Mouse (Mus musculus) kidney, adult 2 months (tissue): ENCODE results near the gene Olfr1111. TPM values are rescaled to one million over a fixed set of nuclear protein-coding genes. Genes with fewer than 3 reads are reported as not detected.
"Not testable (repeated sequence)": the region's sequence is repeated elsewhere in the genome, so short reads cannot be mapped to it uniquely, and the experiment has no call there.

Source experiments
- DNase-seq: peaks from one replicate; pipeline ENCODE4 v3.0.0; 2021
- H3K27ac ChIP-seq: fragments of 200-500 bp; 2 replicates; pipeline ENCODE4 v1.5.1; 2012; ENCODE audit warnings: low read depth, low read length, control low read depth, inconsistent platforms; ENCODE audit not compliant: insufficient read depth
- H3K27me3 ChIP-seq: fragments of 200-500 bp; replicated peaks from 2 replicates; pipeline ENCODE4 v1.6.1; 2012; ENCODE audit warnings: mild to moderate bottlenecking, moderate library complexity, low read length, inconsistent platforms; ENCODE audit not compliant: control insufficient read depth, insufficient read depth
- H3K36me3 ChIP-seq: fragments of 200-500 bp; 2 replicates; pipeline ENCODE4 v1.6.1; 2012; ENCODE audit warnings: mild to moderate bottlenecking, moderate library complexity, low read length, inconsistent platforms; ENCODE audit not compliant: control insufficient read depth, insufficient read depth
- H3K4me1 ChIP-seq: fragments of 200-500 bp; 2 replicates; pipeline ENCODE4 v1.6.1; 2011; ENCODE audit warnings: low read length; ENCODE audit not compliant: control insufficient read depth, insufficient read depth
- H3K4me3 ChIP-seq: fragments of 200-500 bp; 2 replicates; pipeline ENCODE4 v1.5.1; 2011; ENCODE audit warnings: mild to moderate bottlenecking, low read depth, low read length, control low read depth; ENCODE audit not compliant: insufficient read depth
- CTCF ChIP-seq: fragments of 200-500 bp; conservative IDR thresholded peaks from 2 replicates; pipeline ENCODE4 v1.5.1; 2011; ENCODE audit warnings: low read depth, mild to moderate bottlenecking, control low read depth, low read length, moderate library complexity, mixed read lengths; ENCODE audit not compliant: insufficient read depth, insufficient read length
- POLR2A ChIP-seq: fragments of 200-500 bp; IDR thresholded peaks from one replicate; pipeline ENCODE4 v1.6.1; 2011; ENCODE audit warnings: low read depth, low read length, control low read depth
- WGBS: fragments of 180-500 bp; shearing (Covaris S2); methylation state at CpG from one replicate; pipeline ENCODE4 v1.1.7; 2018; 5-methylcytosine and 5-hydroxymethylcytosine counted together
- polyA plus RNA-seq: library from polyadenylated mRNA; depleted of rRNA; stranded (reverse); fragments of >200 nt; gene quantifications from 2 replicates; pipeline ENCODE4 v1.2.3, GENCODE M21; 2012; rRNA removed

Olfr1111 gene
- not detected in 2 replicates for polyA plus RNA-seq

DNA sequence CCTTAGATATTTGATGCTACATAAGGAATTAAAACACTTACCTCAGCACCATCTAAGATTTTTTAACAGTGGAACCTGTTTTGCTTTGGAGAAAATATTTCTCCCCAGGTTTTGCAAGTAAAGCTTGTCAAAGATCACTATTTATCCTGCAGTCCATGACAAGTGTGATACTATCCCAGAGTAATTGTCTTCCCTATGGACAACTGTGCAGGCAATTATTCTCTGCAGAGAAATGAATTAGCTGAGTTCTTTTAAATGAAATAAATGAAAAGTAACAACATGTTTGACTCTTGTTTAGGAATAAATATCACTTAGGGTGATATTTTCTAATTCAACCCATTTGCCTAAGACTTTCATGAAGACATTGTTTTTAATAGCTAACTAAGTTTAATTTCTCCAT, at the start of gene Olfr1111:
Gene Olfr1111, minus strand, starts transcription at position 101 of the 400 bp plus-strand sequence.
- no peak for TF ChIP-seq CTCF
- no peak for TF ChIP-seq POLR2A
- H3K27me3 ChIP-seq = no peaks in the 10 kb centered on the region
- H3K36me3 ChIP-seq = no peaks in the 10 kb centered on the region
- no peak for DNase-seq
- H3K4me3 ChIP-seq = no peak within 1 kb of the TSS
- no peak within 1 kb of the TSS for H3K27ac ChIP-seq
- no peaks in the 10 kb centered on the region for H3K4me1 ChIP-seq

DNA sequence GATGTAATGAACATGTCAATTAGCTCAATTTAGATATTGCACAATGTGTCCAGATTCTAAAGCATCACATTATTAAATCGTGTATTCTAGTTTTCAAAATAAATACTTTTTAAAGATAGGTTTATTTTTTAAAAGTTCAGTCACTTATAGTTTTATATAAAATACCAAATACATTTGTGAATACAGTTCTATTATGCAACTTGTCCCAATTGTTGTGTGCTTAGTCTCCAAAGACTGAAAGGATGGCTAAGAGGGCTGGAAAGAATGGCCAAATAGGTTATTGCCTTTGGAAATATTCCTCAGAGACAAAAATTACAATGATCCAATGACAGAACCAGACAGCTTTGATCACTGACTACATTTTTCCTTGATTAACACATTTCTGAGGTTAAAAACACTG, 35.1 kb upstream of the Olfr1111 start, which contains the start of gene Olfr1112:
Gene Olfr1112, plus strand, starts transcription at position 301 of the 400 bp plus-strand sequence.
- WGBS = 78% methylated on average over 1 of the region's 1 CpGs
- H3K4me1 ChIP-seq = no peaks in the 10 kb centered on the region
- no peak within 1 kb of the TSS for H3K27ac ChIP-seq
- TF ChIP-seq POLR2A (no peak), CTCF (no peak)
- H3K36me3 ChIP-seq = no peaks in the 10 kb centered on the region
- no peaks in the 10 kb centered on the region for H3K27me3 ChIP-seq
- H3K4me3 ChIP-seq = no peak within 1 kb of the TSS
- DNase-seq = no peak

DNA sequence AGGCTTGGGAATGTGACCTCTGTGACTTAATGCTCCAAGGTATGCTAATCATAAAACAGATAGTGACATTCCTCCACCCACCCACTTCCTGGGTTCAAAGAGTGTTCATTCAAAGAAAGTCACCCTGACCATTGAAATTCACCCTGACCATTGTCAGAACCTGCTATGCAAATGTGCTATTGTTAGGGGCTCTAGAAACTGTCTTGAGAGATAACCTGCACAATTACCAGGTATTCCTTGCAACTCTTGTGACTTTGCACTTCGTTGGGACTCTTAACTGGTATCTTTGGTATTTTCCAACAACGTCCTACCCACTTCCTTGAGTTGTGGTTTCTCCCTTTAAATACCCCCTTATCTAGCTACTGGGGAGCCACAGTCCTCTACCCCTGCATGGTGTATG, 15.3 kb upstream of the Olfr1111 start:
- DNase-seq, H3K27me3 ChIP-seq, H3K36me3 ChIP-seq, H3K4me3 ChIP-seq, H3K27ac ChIP-seq, H3K4me1 ChIP-seq: not testable (repeated sequence)
- WGBS = 82% methylated on average over 2 of the region's 2 CpGs

DNA sequence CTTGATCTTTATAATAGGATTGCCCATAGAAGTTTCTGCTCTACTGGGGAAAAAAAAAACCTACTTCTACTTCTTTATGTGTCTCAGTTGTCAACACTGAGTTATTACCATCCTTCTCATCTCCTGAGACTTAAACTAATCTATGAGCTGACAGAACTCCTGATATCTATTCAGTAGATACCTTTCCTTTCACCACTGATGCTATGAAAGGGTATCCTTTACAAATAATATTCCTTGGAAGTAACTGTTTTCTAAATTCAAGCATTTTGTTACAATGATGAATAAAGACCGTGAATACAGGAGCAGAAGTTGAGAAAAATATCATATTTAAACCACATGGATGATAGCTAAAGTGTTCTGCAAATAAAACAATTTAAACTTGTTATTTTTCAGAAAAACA, 12.2 kb downstream of the Olfr1111 start, which contains the start of gene Olfr1110:
Gene Olfr1110, minus strand, starts transcription at position 101 of the 400 bp plus-strand sequence.
- Histone ChIP-seq H3K4me1 (no peaks in the 10 kb centered on the region), H3K36me3 (no peaks in the 10 kb centered on the region), H3K27ac (no peak within 1 kb of the TSS), H3K4me3 (no peak within 1 kb of the TSS), H3K27me3 (no peaks in the 10 kb centered on the region)
- 72% methylated on average over 1 of the region's 1 CpGs for WGBS
- DNase-seq = no peak
- TF ChIP-seq POLR2A (no peak), CTCF (no peak)

DNA sequence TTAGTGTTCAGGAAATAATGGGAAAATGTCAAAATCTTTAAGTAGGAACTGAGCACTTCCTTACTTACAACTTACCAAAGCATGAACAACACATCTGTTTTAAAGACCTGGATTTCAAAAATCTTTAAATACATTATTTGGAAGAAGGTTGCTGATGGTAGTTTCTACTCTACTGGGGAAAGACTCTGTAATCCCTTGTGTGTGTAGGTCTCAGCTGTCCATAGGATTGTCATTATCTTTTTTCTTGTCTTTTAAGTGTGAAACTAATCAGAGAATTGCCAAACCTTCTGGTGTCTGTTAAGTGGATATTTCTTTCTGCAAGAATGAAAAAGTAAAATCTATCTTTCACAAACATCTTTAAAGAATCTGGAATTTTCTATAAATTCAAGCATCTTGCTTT, 38.0 kb downstream of the Olfr1111 start, which contains the start of gene Olfr259:
Gene Olfr259, minus strand, starts transcription at position 101 of the 400 bp plus-strand sequence.
- no peak for TF ChIP-seq CTCF
- TF ChIP-seq POLR2A = no peak
- no peak within 1 kb of the TSS for H3K27ac ChIP-seq
- no peaks in the 10 kb centered on the region for H3K36me3 ChIP-seq
- H3K27me3 ChIP-seq = no peaks in the 10 kb centered on the region
- no peaks in the 10 kb centered on the region for H3K4me1 ChIP-seq
- no peak within 1 kb of the TSS for H3K4me3 ChIP-seq
- DNase-seq = no peak

Other genes starting within 250 kb of the Olfr1111 start
- gene Olfr1098, start 228.1 kb downstream of the Olfr1111 start, polyA plus RNA-seq = not detected in 2 replicates
- gene Olfr1099, start 191.9 kb downstream of the Olfr1111 start, polyA plus RNA-seq = not detected in 2 replicates
- gene Olfr1100, start 172.7 kb downstream of the Olfr1111 start, polyA plus RNA-seq = not detected in 2 replicates
- gene Olfr1101, start 161.4 kb downstream of the Olfr1111 start, polyA plus RNA-seq = not detected in 2 replicates
- gene Olfr1102, start 154.2 kb downstream of the Olfr1111 start, polyA plus RNA-seq = not detected in 2 replicates
- gene Olfr1104, start 125.5 kb downstream of the Olfr1111 start, polyA plus RNA-seq = not detected in 2 replicates
- gene Olfr1105, start 116.1 kb downstream of the Olfr1111 start, polyA plus RNA-seq = not detected in 2 replicates
- gene Olfr1106, start 100.4 kb downstream of the Olfr1111 start, polyA plus RNA-seq = not detected in 2 replicates
- gene Olfr1107, start 76.8 kb downstream of the Olfr1111 start, polyA plus RNA-seq = not detected in 2 replicates
- gene Olfr1109, start 56.6 kb downstream of the Olfr1111 start, polyA plus RNA-seq = not detected in 2 replicates
- gene Olfr259, start 38.1 kb downstream of the Olfr1111 start, polyA plus RNA-seq = not detected in 2 replicates
- gene Olfr1110, start 12.3 kb downstream of the Olfr1111 start, polyA plus RNA-seq = not detected in 2 replicates
- not detected in 2 replicates for gene Olfr1112, start 35.2 kb upstream of the Olfr1111 start, polyA plus RNA-seq
- gene Olfr1113, start 56.3 kb upstream of the Olfr1111 start, polyA plus RNA-seq = not detected in 2 replicates
- not detected in 2 replicates for gene Olfr1115, start 95.4 kb upstream of the Olfr1111 start, polyA plus RNA-seq
- gene Olfr1116, start 114.9 kb upstream of the Olfr1111 start, polyA plus RNA-seq = not detected in 2 replicates
- gene Olfr1118, start 155.0 kb upstream of the Olfr1111 start, polyA plus RNA-seq = not detected in 2 replicates
- gene Olfr1120, start 202.2 kb upstream of the Olfr1111 start, polyA plus RNA-seq = not detected in 2 replicates
- gene Olfr1121, start 217.3 kb upstream of the Olfr1111 start, polyA plus RNA-seq = not detected in 2 replicates
- not detected in 2 replicates for gene Olfr1122, start 233.2 kb upstream of the Olfr1111 start, polyA plus RNA-seq